Mouse (Mus musculus) embryonic fibroblast, embryonic 13.5 days (primary cell): ENCODE results near the gene Dpp4.

Source experiments
- CTCF ChIP-seq: IDR thresholded peaks from 2 replicates; pipeline ENCODE4 v1.5.1; 2011; ENCODE audit warnings: mild to moderate bottlenecking, control low read depth, low read length, moderate library complexity, borderline replicate concordance; ENCODE audit not compliant: insufficient read depth
- POLR2A ChIP-seq: IDR thresholded peaks from 2 replicates; pipeline ENCODE4 v1.6.1; 2011; ENCODE audit warnings: low read depth, mild to moderate bottlenecking, control low read depth, low read length, moderate library complexity

DNA sequence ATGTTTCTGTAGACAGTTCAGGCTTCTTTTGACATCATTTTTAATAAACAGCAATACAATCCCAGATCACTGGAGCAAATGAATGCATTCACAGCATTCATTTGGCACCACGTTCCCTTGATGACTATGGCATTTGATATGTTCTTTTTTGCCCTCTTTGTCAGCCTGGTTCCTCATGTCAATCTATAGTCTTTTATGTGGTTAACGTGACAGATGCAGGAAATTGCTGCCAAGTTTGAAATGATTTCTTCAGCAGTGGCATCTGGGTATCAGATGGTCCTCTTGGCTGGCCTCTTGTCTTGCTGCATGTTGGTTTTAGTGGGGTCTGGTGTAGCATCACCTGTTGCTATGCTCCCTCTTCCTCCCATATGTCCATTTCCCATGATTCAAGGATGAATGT is 118.2 kb downstream of the Dpp4 start:
- TF ChIP-seq CTCF (no peak), POLR2A (no peak)
